Mouse (Mus musculus): ENCODE data around the gene Gm4922.

DNA sequence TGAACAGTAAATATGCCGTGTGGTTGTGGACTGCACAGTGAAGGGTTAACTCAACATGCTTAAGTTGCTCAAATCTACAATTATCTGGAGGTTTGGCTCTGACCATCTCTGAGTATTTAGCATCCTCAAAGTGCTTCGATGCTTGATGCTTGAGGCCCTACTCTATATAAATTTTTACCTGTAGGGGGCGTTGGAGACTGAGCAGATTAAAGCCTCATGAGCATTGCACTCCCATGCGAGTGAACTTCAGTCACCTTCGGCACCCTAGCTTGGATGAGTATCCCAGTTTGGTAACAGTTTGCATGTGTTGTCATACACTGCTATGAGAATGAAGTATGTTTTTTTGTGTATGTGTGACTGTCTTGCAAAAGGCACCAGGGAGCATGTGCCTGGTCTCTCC lies 16.7 kb downstream of the Gm4922 start:
- no peak for TF ChIP-seq POLR2A (IDR thresholded peaks at IDR 0.05; ENCODE audit: low read depth, low read length)
- no peak for TF ChIP-seq CTCF (IDR thresholded peaks at IDR 0.05; ENCODE audit: extremely low read depth, insufficient read depth, insufficient read length, insufficient replicate concordance)
